Mouse (Mus musculus): ENCODE measurements at regions not wholly inside any gene's neighbourhood (a gene's known extent, or its start where the extent isn't known, plus 50 kb on each side); places are given as distances from the start of the nearest gene placed in this dataset.
"Not testable (repeated sequence)": the region's sequence is repeated elsewhere in the genome, so short reads cannot be mapped to it uniquely, and the experiment has no call there.

DNA sequence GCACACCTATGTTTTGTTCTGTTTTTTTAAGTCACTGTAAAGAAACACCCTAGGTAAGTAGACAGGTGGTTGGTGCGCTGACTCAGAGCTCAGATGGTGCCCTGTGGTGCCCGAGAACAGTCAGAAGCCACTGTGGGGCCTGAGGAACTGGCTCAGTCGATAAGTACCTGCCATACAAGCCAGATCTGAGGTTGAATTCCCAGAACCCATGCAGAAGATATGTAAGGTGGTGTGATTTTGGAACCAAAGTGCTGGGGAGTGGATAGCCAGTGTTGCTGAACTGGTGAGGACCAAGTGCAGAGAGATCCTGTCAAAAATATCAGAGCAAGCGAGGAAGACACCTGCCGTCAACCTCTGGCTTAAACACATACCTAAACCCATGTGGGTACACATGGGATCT is 65.4 kb downstream of the Chst1 start:
- Histone ChIP-seq H3K27ac (no peak overlapping the region), H3K79me2 (ENCODE audit: inconsistent target) (no peaks in the 10 kb centered on the region), H3K36me3 (ENCODE audit: inconsistent target) (no peaks in the 10 kb centered on the region), H3K4me3 (ENCODE audit: inconsistent target) (no peak overlapping the region)
- WGBS (ENCODE audit: missing documents): 90% methylated on average over 5 of the region's 5 CpGs

- no peaks in the 10 kb centered on the region for H3K79me2 ChIP-seq (ENCODE audit: inconsistent target)
- H3K4me3 ChIP-seq (ENCODE audit: inconsistent target): no peak overlapping the region
- no peak overlapping the region for H3K27ac ChIP-seq
- no peaks in the 10 kb centered on the region for H3K36me3 ChIP-seq (ENCODE audit: inconsistent target)
- WGBS (ENCODE audit: missing documents): 38% methylated on average over 1 of the region's 1 CpGs
Observed at GRCm38 (mm10) chr2:92667192-92667591, 67.7 kb downstream of the Chst1 start.

- WGBS (ENCODE audit: missing documents): 76% methylated on average over 6 of the region's 6 CpGs
Observed at GRCm38 (mm10) chr2:92667756-92668155, 68.2 kb downstream of the Chst1 start.

GRCm38 (mm10) chr2:92669431-92670081 is 70.0 kb downstream of the Chst1 start:
- H3K79me2 ChIP-seq (ENCODE audit: inconsistent target); H3K36me3 ChIP-seq (ENCODE audit: inconsistent target); H3K4me3 ChIP-seq (ENCODE audit: inconsistent target); H3K27ac ChIP-seq: not testable (repeated sequence)
- WGBS (ENCODE audit: missing documents): 64% methylated on average over 4 of the region's 10 CpGs

More at GRCm38 (mm10) chr2:92667756-92668155, 68.2 kb downstream of the Chst1 start:
- H3K4me3 ChIP-seq (ENCODE audit: inconsistent target): no peak overlapping the region
- no peaks in the 10 kb centered on the region for H3K79me2 ChIP-seq (ENCODE audit: inconsistent target)
- H3K27ac ChIP-seq: no peak overlapping the region
- H3K36me3 ChIP-seq (ENCODE audit: inconsistent target): no peaks in the 10 kb centered on the region

GRCm38 (mm10) chr2:92671586-92671985 is 72.1 kb downstream of the Chst1 start:
- no peaks in the 10 kb centered on the region for H3K79me2 ChIP-seq (ENCODE audit: inconsistent target)
- no peak overlapping the region for H3K27ac ChIP-seq
- no peaks in the 10 kb centered on the region for H3K36me3 ChIP-seq (ENCODE audit: inconsistent target)
- whole genome bisulfite sequencing (ENCODE audit: missing documents): 39% methylated on average over 5 of the region's 5 CpGs
- no peak overlapping the region for H3K4me3 ChIP-seq (ENCODE audit: inconsistent target)

GRCm38 (mm10) chr2:92672106-92672505 is 72.6 kb downstream of the Chst1 start:
- no peaks in the 10 kb centered on the region for H3K36me3 ChIP-seq (ENCODE audit: inconsistent target)
- H3K4me3 ChIP-seq (ENCODE audit: inconsistent target): no peak overlapping the region
- H3K27ac ChIP-seq: no peak overlapping the region
- no peaks in the 10 kb centered on the region for H3K79me2 ChIP-seq (ENCODE audit: inconsistent target)
- WGBS (ENCODE audit: missing documents): 78% methylated on average over 4 of the region's 4 CpGs

DNA sequence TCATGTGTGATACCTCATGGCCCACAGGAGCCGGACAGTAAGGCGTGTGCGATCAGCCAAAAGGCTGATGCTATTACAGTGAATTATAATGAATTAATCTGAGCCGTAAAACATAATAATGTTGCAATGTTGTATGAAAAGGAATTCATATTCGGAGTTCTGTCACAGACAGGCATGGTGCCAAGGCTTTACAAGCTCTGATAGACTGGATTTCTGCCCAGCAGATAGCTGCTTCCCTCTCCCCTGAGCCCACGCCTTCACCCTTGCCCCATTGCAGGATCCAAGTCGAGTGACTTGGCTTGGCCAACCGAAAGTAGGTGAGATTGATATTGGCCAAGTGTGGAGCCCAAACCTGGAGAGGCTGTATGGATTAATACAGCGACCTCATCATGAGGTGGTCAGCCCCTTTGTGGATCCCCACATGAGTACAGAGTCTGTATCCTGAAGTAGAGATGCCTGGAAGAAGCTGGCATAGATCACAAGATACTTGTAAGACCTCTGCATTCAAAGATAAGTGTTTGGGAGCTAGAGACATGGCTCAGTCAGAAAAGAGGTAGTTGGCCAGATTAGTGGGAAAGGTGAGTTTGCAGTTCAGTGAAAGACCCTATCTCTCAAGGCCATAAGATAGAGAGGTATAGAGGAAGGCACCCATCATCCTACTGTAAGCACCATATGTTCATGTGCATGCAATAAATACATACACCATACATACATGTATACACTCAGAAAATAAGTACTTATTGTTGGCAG is 73.7 kb downstream of the Chst1 start:
- WGBS (ENCODE audit: missing documents): 90% methylated on average over 9 of the region's 9 CpGs
- Histone ChIP-seq H3K27ac (no peak overlapping the region), H3K4me3 (ENCODE audit: inconsistent target) (no peak overlapping the region), H3K36me3 (ENCODE audit: inconsistent target) (no peaks in the 10 kb centered on the region), H3K79me2 (ENCODE audit: inconsistent target) (no peaks in the 10 kb centered on the region)

- no peaks in the 10 kb centered on the region for H3K79me2 ChIP-seq (ENCODE audit: inconsistent target)
- no peak overlapping the region for H3K4me3 ChIP-seq (ENCODE audit: inconsistent target)
- no peak overlapping the region for H3K27ac ChIP-seq
- WGBS (ENCODE audit: missing documents): 35% methylated on average over 4 of the region's 4 CpGs
- no peaks in the 10 kb centered on the region for H3K36me3 ChIP-seq (ENCODE audit: inconsistent target)
Observed at GRCm38 (mm10) chr2:92673931-92674330, 74.4 kb downstream of the Chst1 start.

GRCm38 (mm10) chr2:92675247-92675646 is 75.7 kb downstream of the Chst1 start:
- 56% methylated on average over 9 of the region's 9 CpGs for WGBS (ENCODE audit: missing documents)
- H3K4me3 ChIP-seq (ENCODE audit: inconsistent target): no peak overlapping the region
- H3K79me2 ChIP-seq (ENCODE audit: inconsistent target): no peaks in the 10 kb centered on the region
- no peaks in the 10 kb centered on the region for H3K36me3 ChIP-seq (ENCODE audit: inconsistent target)
- H3K27ac ChIP-seq: no peak overlapping the region

DNA sequence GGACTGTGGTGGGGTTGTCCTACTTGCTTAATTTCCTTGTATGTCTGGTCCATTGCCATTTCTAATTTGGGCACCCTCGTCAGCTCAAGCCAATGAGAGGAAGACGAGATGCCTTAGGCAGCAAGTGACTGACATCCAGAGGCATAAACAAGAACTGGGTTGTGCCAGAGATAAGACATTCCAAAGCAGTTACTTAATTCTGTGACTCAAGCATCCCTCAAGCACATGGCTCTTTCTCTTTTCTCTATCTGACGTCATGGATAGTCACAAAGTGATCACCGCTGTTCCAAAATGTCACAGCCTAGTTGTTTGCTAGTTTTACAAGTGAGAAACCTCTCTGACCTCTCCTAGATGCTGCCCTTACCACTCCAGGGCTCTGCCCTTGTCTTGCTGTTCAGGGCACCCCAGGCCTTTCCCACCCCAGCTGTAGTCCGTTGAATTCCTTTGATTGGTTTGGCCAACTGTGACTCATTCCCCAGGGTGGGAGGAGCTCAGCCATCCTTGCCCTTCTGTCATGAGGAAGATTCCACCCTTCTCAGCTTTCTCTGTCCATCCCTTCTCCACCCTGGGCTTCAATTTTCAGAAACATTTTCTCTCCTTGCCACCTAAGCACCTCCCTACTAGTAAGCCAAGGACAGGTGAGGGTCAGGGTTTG is 78.9 kb downstream of the Chst1 start:
- no peaks in the 10 kb centered on the region for H3K36me3 ChIP-seq (ENCODE audit: inconsistent target)
- H3K27ac ChIP-seq: no peak overlapping the region
- no peak overlapping the region for H3K4me3 ChIP-seq (ENCODE audit: inconsistent target)
- 98% methylated on average over 5 of the region's 5 CpGs for WGBS (ENCODE audit: missing documents)
- no peaks in the 10 kb centered on the region for H3K79me2 ChIP-seq (ENCODE audit: inconsistent target)

DNA sequence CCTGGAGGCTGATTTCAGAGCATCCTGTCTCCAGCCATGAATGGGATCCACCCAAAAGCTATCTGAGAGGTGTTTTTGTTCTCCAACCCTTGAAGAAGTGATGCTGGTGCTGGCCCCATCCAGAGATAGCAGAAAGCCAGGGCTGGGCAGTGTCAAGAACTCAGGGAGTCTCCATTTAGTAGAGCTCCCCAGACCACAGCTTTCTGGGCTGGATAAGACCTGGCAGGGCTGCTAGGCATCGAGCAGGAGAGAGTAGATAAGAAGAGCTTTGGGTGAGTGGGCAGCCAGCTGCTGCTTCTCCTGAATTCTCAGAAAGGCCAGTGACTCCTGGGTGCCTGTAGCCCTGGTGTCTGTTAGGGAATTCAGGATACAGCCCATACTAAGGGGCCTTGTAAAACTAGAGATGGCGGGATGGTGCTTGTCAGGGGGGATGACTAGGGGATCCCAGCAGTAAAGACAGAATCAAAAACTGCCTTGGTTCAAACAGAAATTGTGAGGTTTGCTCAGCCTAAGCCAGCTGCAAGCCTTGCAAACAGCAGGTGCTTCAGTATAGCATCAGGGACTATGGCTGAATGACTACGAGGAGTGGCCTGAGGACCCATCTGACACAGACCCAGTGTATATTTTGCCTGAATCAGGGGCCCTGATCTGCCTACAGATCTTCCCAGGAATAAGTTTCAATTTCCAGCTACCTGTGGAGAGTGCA is 79.6 kb downstream of the Chst1 start:
- H3K36me3 ChIP-seq (ENCODE audit: inconsistent target): no peaks in the 10 kb centered on the region
- H3K27ac ChIP-seq: no peak overlapping the region
- H3K4me3 ChIP-seq (ENCODE audit: inconsistent target): no peak overlapping the region
- H3K79me2 ChIP-seq (ENCODE audit: inconsistent target): no peaks in the 10 kb centered on the region
- 79% methylated on average over 3 of the region's 3 CpGs for WGBS (ENCODE audit: missing documents)

DNA sequence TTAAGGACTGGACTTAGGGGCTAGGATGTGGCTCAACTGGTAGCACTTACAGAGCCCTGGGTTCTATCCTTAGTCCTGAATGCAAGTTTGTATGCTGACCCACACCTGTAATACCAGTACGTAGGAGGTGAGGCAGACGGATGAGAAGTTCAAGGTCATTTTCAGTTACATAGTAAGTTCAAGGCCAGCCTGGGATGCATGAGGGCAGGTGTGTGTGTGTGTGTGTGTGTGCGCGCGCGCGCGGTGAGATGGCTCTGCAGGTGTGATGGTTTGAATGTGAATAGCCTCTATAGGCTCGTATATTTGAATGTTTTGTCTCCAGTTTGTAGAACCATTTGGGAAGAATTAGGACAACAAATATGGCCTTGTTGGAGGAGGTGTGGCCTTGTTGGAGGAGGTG is 82.7 kb downstream of the Chst1 start:
- H3K79me2 ChIP-seq (ENCODE audit: inconsistent target): no peaks in the 10 kb centered on the region
- no peak overlapping the region for H3K4me3 ChIP-seq (ENCODE audit: inconsistent target)
- no peaks in the 10 kb centered on the region for H3K36me3 ChIP-seq (ENCODE audit: inconsistent target)
- H3K27ac ChIP-seq: no peak overlapping the region
- WGBS (ENCODE audit: missing documents): 87% methylated on average over 9 of the region's 9 CpGs

DNA sequence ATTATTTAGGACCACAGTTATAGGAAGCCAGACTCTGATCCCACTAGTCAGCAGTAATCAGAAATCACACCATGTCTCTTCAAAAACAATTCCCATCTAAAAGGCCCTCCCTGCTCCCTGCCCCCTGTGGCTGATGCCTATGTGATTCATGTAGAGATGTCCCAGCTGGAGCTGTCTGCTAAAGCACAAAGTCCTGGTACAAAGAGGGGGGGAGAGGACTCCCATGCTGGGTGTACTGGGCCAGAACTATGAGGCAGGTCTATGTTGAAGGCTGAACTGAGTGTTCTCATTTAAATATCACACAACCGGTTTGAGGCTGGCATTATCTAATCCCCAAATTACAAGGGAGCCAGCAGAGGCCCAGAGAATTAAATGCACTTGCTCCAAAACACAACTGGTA is 88.2 kb downstream of the Chst1 start:
- H3K36me3 ChIP-seq (ENCODE audit: inconsistent target): no peaks in the 10 kb centered on the region
- no peaks in the 10 kb centered on the region for H3K79me2 ChIP-seq (ENCODE audit: inconsistent target)
- H3K27ac ChIP-seq: no peak overlapping the region
- H3K4me3 ChIP-seq (ENCODE audit: inconsistent target): no peak overlapping the region
- 67% methylated on average over 1 of the region's 1 CpGs for WGBS (ENCODE audit: missing documents)

GRCm38 (mm10) chr2:92689203-92689602 is 89.7 kb downstream of the Chst1 start:
- Histone ChIP-seq H3K36me3 (ENCODE audit: inconsistent target) (no peaks in the 10 kb centered on the region), H3K27ac (no peak overlapping the region), H3K4me3 (ENCODE audit: inconsistent target) (no peak overlapping the region), H3K79me2 (ENCODE audit: inconsistent target) (no peaks in the 10 kb centered on the region)
- 92% methylated on average over 2 of the region's 2 CpGs for WGBS (ENCODE audit: missing documents)

GRCm38 (mm10) chr2:92690304-92690703 is 90.8 kb downstream of the Chst1 start:
- Histone ChIP-seq H3K79me2 (ENCODE audit: inconsistent target) (no peaks in the 10 kb centered on the region), H3K27ac (no peak overlapping the region), H3K4me3 (ENCODE audit: inconsistent target) (no peak overlapping the region), H3K36me3 (ENCODE audit: inconsistent target) (no peaks in the 10 kb centered on the region)
- 81% methylated on average over 2 of the region's 2 CpGs for WGBS (ENCODE audit: missing documents)

Data from macrophage (primary cell).